Mouse (Mus musculus): ENCODE measurements around the gene Mt4. TPM values are rescaled to one million over a fixed set of nuclear protein-coding genes. Genes with fewer than 3 reads are reported as not detected.

Gene Mt4
- polyA plus RNA-seq, 1 experiment from 2014 or later, result not detected

DNA sequence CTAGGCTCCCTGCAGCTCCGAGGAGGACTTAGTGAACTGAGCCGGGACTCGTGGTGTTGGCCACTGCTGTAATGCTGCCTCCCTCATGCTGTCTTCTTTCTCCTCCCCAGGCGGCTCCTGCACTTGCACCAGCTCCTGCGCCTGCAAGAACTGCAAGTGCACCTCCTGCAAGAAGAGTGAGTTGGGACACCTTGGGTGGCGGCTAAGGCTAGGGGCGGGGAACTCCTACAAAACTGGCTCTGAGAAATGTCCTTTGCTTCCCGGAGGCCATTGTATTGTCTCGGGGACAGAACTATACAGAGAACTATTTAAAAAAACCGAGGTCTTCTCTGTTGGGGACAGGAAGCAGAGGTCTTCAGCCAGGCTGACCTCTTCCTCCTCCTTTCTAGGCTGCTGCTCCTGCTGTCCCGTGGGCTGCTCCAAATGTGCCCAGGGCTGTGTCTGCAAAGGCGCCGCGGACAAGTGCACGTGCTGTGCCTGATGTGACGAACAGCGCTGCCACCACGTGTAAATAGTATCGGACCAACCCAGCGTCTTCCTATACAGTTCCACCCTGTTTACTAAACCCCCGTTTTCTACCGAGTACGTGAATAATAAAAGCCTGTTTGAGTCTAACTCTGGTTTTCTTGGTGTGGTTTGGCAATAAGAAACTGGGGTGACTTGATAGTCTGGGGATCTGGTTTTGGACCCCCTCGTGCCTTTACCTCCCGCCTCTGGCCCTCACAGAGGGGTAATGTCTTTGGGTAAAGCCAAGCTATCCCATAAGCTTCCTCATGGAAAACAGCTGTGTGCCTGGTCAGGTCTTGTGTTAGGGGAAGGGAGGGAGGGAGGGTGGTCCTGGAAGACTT is 42.9 kb downstream of the Mt4 start:
- 3% methylated on average over 25 of the region's 25 CpGs for WGBS
- peaks cover 69% of the 10 kb centered on the region for H3K27me3 ChIP-seq (ENCODE audit: control insufficient read depth, insufficient read depth, low read length)
- no peaks in the 10 kb centered on the region for H3K9me3 ChIP-seq (ENCODE audit: control insufficient read depth, low read length)
- 0 out of 2 replicates have a peak, but pooled peaks have one; percentile 41 for ATAC-seq (ENCODE audit: low FRiP score)
- H3K9ac ChIP-seq (ENCODE audit: low read depth, low read length), result no peak overlapping the region
- H3K4me3 ChIP-seq (ENCODE audit: low read depth, low read length), result peak overlapping the region; percentile 33
- H3K4me2 ChIP-seq (replicated peaks; ENCODE audit: low read depth, low read length), result peak overlapping the region; percentile 54
- H3K27ac ChIP-seq (ENCODE audit: low read depth, low read length), result no peak overlapping the region
- peak; percentile 49 for DNase-seq (ENCODE audit: low spot score)
- H3K36me3 ChIP-seq (ENCODE audit: control insufficient read depth, insufficient read depth, low read length), result no peaks in the 10 kb centered on the region
- H3K4me1 ChIP-seq (replicated peaks; ENCODE audit: control insufficient read depth, insufficient read depth, low read length), result peaks cover 3% of the 10 kb centered on the region; the same call in 1 of the 2 replicates

DNA sequence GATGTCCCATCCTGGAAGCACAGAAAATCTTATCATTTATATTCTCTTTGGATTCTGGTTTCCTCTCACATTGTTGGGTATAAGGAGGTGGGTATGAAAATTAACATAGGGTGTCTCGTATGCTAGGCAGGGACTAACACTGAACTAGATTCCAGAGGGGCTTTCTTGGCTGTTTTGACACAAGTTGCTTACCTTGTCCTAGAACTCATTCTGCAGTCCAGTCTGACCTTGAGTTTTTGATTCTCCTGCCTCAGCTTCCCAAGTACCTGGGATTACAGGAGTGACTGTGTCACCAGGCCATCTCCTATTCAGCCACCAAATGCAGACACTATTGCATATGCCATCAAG is 43.5 kb downstream of the Mt4 start:
- Histone ChIP-seq H3K27me3 (ENCODE audit: control insufficient read depth, insufficient read depth, low read length) (peaks cover 72% of the 10 kb centered on the region), H3K4me3 (ENCODE audit: low read depth, low read length) (no peak overlapping the region), H3K9me3 (ENCODE audit: control insufficient read depth, low read length) (no peaks in the 10 kb centered on the region), H3K4me2 (replicated peaks; ENCODE audit: low read depth, low read length) (no peak overlapping the region), H3K36me3 (ENCODE audit: control insufficient read depth, insufficient read depth, low read length) (no peaks in the 10 kb centered on the region), H3K4me1 (replicated peaks; ENCODE audit: control insufficient read depth, insufficient read depth, low read length) (peaks cover 3% of the 10 kb centered on the region; the same call in 1 of the 2 replicates), H3K27ac (ENCODE audit: low read depth, low read length) (no peak overlapping the region), H3K9ac (ENCODE audit: low read depth, low read length) (no peak overlapping the region)
- WGBS, result 73% methylated on average over 1 of the region's 1 CpGs
- ATAC-seq (ENCODE audit: low FRiP score) (no peak), DNase-seq (ENCODE audit: low spot score) (no peak)

GRCm38 (mm10) chr8:94182055-94182929 is 45.3 kb downstream of the Mt4 start:
- no peak overlapping the region for H3K27ac ChIP-seq (ENCODE audit: low read depth, low read length)
- H3K9me3 ChIP-seq (ENCODE audit: control insufficient read depth, low read length), result no peaks in the 10 kb centered on the region
- no peak for DNase-seq (ENCODE audit: low spot score)
- 66% methylated on average over 13 of the region's 13 CpGs for WGBS
- no peak overlapping the region for H3K9ac ChIP-seq (ENCODE audit: low read depth, low read length)
- no peak for ATAC-seq (ENCODE audit: low FRiP score)
- H3K4me3 ChIP-seq (ENCODE audit: low read depth, low read length), result no peak overlapping the region
- no peaks in the 10 kb centered on the region for H3K36me3 ChIP-seq (ENCODE audit: control insufficient read depth, insufficient read depth, low read length)
- H3K4me2 ChIP-seq (replicated peaks; ENCODE audit: low read depth, low read length), result peak overlapping the region; percentile 23; the same call in 1 of the 2 replicates
- H3K27me3 ChIP-seq (ENCODE audit: control insufficient read depth, insufficient read depth, low read length), result peaks cover 83% of the 10 kb centered on the region
- H3K4me1 ChIP-seq (replicated peaks; ENCODE audit: control insufficient read depth, insufficient read depth, low read length), result peaks cover 3% of the 10 kb centered on the region; the same call in 1 of the 2 replicates

DNA sequence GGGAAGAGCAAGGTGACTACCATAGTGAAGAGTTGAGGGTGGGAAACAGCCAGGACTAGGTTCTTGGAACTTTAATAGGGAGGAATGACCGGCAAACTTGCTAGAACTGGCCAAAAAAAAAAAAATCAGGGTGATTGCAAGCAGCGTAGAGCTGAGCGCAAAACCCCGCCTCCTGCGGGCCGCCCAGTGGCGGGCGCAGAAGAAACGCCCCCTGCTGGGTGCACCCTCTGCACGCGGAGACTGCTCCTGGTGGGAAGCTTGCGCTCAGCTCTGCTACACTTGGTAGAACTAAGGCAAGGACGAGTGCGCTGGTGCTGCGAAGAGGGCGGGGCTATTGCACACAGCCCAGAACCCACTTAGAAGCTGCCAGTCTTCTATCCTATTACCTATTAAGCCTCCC is 46.1 kb downstream of the Mt4 start:
- Histone ChIP-seq H3K4me3 (ENCODE audit: low read depth, low read length) (no peak overlapping the region), H3K36me3 (ENCODE audit: control insufficient read depth, insufficient read depth, low read length) (no peaks in the 10 kb centered on the region), H3K27ac (ENCODE audit: low read depth, low read length) (no peak overlapping the region), H3K27me3 (ENCODE audit: control insufficient read depth, insufficient read depth, low read length) (peaks cover 81% of the 10 kb centered on the region), H3K4me1 (replicated peaks; ENCODE audit: control insufficient read depth, insufficient read depth, low read length) (peaks cover 3% of the 10 kb centered on the region; the same call in 1 of the 2 replicates), H3K9me3 (ENCODE audit: control insufficient read depth, low read length) (no peaks in the 10 kb centered on the region), H3K9ac (ENCODE audit: low read depth, low read length) (no peak overlapping the region), H3K4me2 (replicated peaks; ENCODE audit: low read depth, low read length) (peak overlapping the region; percentile 23; the same call in 1 of the 2 replicates)
- under 1% methylated on average over 16 of the region's 16 CpGs for WGBS
- peak; percentile 44 for ATAC-seq (ENCODE audit: low FRiP score)
- peak; percentile 78 for DNase-seq (ENCODE audit: low spot score)

DNA sequence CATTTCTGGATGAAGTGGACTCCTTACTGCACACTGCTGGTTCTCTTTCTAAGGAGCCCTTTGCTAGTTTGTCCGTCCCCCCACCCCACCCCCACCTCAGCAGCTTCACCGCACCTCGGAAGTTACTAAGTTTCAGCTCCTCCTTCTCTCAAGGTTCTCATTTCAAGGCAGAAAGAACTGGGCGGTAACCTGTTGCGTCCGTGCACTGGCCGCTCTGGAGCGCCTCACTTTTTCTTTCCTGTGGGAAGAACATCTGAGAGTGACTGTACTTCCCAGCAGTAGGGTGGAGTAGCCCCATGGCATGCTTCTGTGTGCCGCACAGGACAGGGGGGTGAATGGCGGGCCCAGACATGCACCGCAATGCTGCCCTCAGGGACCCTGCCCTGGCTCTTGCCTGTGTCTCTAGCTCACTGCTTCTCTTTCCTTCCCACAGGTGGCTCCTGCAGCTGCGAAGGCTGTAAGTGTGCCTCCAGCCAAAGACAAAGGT is 47.4 kb downstream of the Mt4 start:
- no peaks in the 10 kb centered on the region for H3K36me3 ChIP-seq (ENCODE audit: control insufficient read depth, insufficient read depth, low read length)
- H3K27me3 ChIP-seq (ENCODE audit: control insufficient read depth, insufficient read depth, low read length), result peaks cover 73% of the 10 kb centered on the region
- peaks cover 3% of the 10 kb centered on the region; the same call in 1 of the 2 replicates for H3K4me1 ChIP-seq (replicated peaks; ENCODE audit: control insufficient read depth, insufficient read depth, low read length)
- H3K4me2 ChIP-seq (replicated peaks; ENCODE audit: low read depth, low read length), result no peak overlapping the region
- H3K4me3 ChIP-seq (ENCODE audit: low read depth, low read length), result no peak overlapping the region
- H3K9ac ChIP-seq (ENCODE audit: low read depth, low read length), result no peak overlapping the region
- DNase-seq (ENCODE audit: low spot score) (peak; percentile 7), ATAC-seq (ENCODE audit: low FRiP score) (no peak)
- WGBS, result 16% methylated on average over 12 of the region's 12 CpGs
- H3K27ac ChIP-seq (ENCODE audit: low read depth, low read length), result no peak overlapping the region
- no peaks in the 10 kb centered on the region for H3K9me3 ChIP-seq (ENCODE audit: control insufficient read depth, low read length)

- ATAC-seq (ENCODE audit: low FRiP score) (no peak), DNase-seq (ENCODE audit: low spot score) (peak; percentile 5)
- no peaks in the 10 kb centered on the region for H3K36me3 ChIP-seq (ENCODE audit: control insufficient read depth, insufficient read depth, low read length)
These were observed 48.8 kb downstream of the Mt4 start for GRCm38 (mm10) chr8:94185791-94186190.

GRCm38 (mm10) chr8:94186542-94186941 is 49.5 kb downstream of the Mt4 start:
- peaks cover 3% of the 10 kb centered on the region; the same call in 1 of the 2 replicates for H3K4me1 ChIP-seq (replicated peaks; ENCODE audit: control insufficient read depth, insufficient read depth, low read length)
- ATAC-seq (ENCODE audit: low FRiP score) (peak; percentile 44), DNase-seq (ENCODE audit: low spot score) (peak; percentile 68)
- H3K4me3 ChIP-seq (ENCODE audit: low read depth, low read length), result no peak overlapping the region
- H3K27ac ChIP-seq (ENCODE audit: low read depth, low read length), result no peak overlapping the region
- no peaks in the 10 kb centered on the region for H3K9me3 ChIP-seq (ENCODE audit: control insufficient read depth, low read length)
- H3K4me2 ChIP-seq (replicated peaks; ENCODE audit: low read depth, low read length), result 0 out of 2 replicates have a peak overlapping the region, but pooled peaks have one; percentile 5
- WGBS, result 7% methylated on average over 17 of the region's 17 CpGs
- H3K9ac ChIP-seq (ENCODE audit: low read depth, low read length), result no peak overlapping the region
- H3K36me3 ChIP-seq (ENCODE audit: control insufficient read depth, insufficient read depth, low read length), result no peaks in the 10 kb centered on the region
- H3K27me3 ChIP-seq (ENCODE audit: control insufficient read depth, insufficient read depth, low read length), result peaks cover 57% of the 10 kb centered on the region

More at GRCm38 (mm10) chr8:94185791-94186190, 48.8 kb downstream of the Mt4 start:
- H3K9ac ChIP-seq (ENCODE audit: low read depth, low read length), result no peak overlapping the region
- H3K27ac ChIP-seq (ENCODE audit: low read depth, low read length), result no peak overlapping the region
- H3K9me3 ChIP-seq (ENCODE audit: control insufficient read depth, low read length), result no peaks in the 10 kb centered on the region
- 68% methylated on average over 6 of the region's 6 CpGs for WGBS
- H3K4me1 ChIP-seq (replicated peaks; ENCODE audit: control insufficient read depth, insufficient read depth, low read length), result no peaks in the 10 kb centered on the region; the same call in 1 of the 2 replicates
- H3K27me3 ChIP-seq (ENCODE audit: control insufficient read depth, insufficient read depth, low read length), result peaks cover 59% of the 10 kb centered on the region
- H3K4me3 ChIP-seq (ENCODE audit: low read depth, low read length), result no peak overlapping the region
- no peak overlapping the region for H3K4me2 ChIP-seq (replicated peaks; ENCODE audit: low read depth, low read length)

DNA sequence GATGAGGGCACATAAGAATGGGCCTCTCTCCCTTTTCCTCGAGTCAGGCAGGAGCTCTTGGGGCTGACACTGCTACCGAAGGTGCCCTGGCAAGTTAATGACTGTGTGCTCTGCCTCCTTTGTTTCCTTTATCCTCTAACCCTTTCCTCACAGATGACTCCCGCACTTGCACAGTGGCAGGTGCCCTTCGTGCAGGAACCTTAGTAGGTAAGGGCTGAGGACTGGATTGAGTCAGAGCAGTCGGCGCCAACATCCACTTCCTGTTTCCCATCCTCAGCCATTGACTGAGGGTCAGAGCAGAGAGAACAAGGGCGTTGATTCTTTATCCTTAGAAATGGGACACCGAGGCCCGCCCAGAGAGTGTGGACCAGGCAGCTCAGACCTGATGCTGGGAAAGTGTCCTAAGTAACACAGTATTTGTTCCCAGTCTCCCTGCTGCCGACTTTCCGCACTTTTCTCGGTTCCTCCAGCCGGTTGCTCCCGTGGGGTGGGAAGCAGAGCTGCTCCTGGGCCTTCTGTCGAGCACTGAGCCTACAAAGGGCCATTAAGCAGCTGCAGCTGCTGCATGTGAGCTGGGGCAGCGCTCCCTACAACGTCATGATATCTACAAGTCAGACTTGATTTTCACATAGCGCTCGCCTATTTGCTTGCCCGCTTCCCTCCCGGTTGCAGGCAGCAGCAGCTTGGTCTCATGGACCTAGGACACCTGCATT is 50.4 kb downstream of the Mt4 start:
- Histone ChIP-seq H3K4me2 (replicated peaks; ENCODE audit: low read depth, low read length) (no peak overlapping the region), H3K4me3 (ENCODE audit: low read depth, low read length) (no peak overlapping the region), H3K36me3 (ENCODE audit: control insufficient read depth, insufficient read depth, low read length) (no peaks in the 10 kb centered on the region), H3K4me1 (replicated peaks; ENCODE audit: control insufficient read depth, insufficient read depth, low read length) (peaks cover 3% of the 10 kb centered on the region; the same call in 1 of the 2 replicates), H3K9me3 (ENCODE audit: control insufficient read depth, low read length) (no peaks in the 10 kb centered on the region), H3K9ac (ENCODE audit: low read depth, low read length) (no peak overlapping the region), H3K27ac (ENCODE audit: low read depth, low read length) (no peak overlapping the region), H3K27me3 (ENCODE audit: control insufficient read depth, insufficient read depth, low read length) (peaks cover 49% of the 10 kb centered on the region)
- DNase-seq (ENCODE audit: low spot score) (peak; percentile 41), ATAC-seq (ENCODE audit: low FRiP score) (no peak)
- 29% methylated on average over 21 of the region's 21 CpGs for WGBS
